Mouse (Mus musculus) hindbrain, postnatal 0 days (tissue): ENCODE measurements around the gene Rell1. TPM values are rescaled to one million over a fixed set of nuclear protein-coding genes. Genes with fewer than 3 reads are reported as not detected.

Source experiments
- ATAC-seq: fragments of 200-750 bp; cut with Nextera tagmentation; 2 replicates; pipeline ENCODE4 v1.8.0; 2017; ENCODE audit warnings: mild to moderate bottlenecking, moderate TSS enrichment, moderate library complexity
- DNase-seq: peaks from one replicate; pipeline ENCODE4 v3.0.0-alpha.2; 2015; ENCODE audit warnings: low spot score
- H3K27ac ChIP-seq: fragments of 300-500 bp; sonication (generic); 2 replicates; pipeline ENCODE4 v1.5.1; 2014; ENCODE audit warnings: mild to moderate bottlenecking
- H3K27me3 ChIP-seq: fragments of 300-500 bp; sonication (generic); 2 replicates; pipeline ENCODE4 v1.6.1; 2014; ENCODE audit warnings: low read length, mixed read lengths; ENCODE audit not compliant: insufficient read depth
- H3K36me3 ChIP-seq: fragments of 300-500 bp; sonication (generic); 2 replicates; pipeline ENCODE4 v1.6.1; 2014; ENCODE audit warnings: low read length, mixed read lengths; ENCODE audit not compliant: insufficient read depth
- H3K4me1 ChIP-seq: fragments of 300-500 bp; sonication (generic); 2 replicates; pipeline ENCODE4 v1.6.1; 2014; ENCODE audit warnings: antibody characterized with exemption, low read length, mixed read lengths; ENCODE audit not compliant: insufficient read depth
- H3K4me2 ChIP-seq: fragments of 300-500 bp; sonication (generic); 2 replicates; pipeline ENCODE4 v1.6.1; 2014; ENCODE audit warnings: low read depth, mild to moderate bottlenecking, low read length, moderate library complexity, mixed read lengths
- H3K4me3 ChIP-seq: fragments of 300-500 bp; sonication (generic); 2 replicates; pipeline ENCODE4 v1.5.1; 2014; ENCODE audit warnings: low read length
- H3K9ac ChIP-seq: fragments of 300-500 bp; sonication (generic); replicated peaks from 2 replicates; pipeline ENCODE4 v1.6.1; 2014; ENCODE audit warnings: mild to moderate bottlenecking, low read length, moderate library complexity, mixed read lengths
- H3K9me3 ChIP-seq: fragments of 300-500 bp; sonication (generic); 2 replicates; pipeline ENCODE4 v1.6.1; 2016; ENCODE audit warnings: low read length, mixed read lengths
- CTCF ChIP-seq: IDR thresholded peaks from 2 replicates; pipeline ENCODE4 v1.5.1; 2016; ENCODE audit warnings: antibody characterized with exemption, control low read depth, low read depth
- WGBS: fragments of 180-500 bp; shearing (Covaris S2); extraction: QIAGEN DNeasy Blood & Tissue Kit; methylation state at CpG from one replicate; pipeline ENCODE4 v1.1.7; 2014; 5-methylcytosine and 5-hydroxymethylcytosine counted together
- polyA plus RNA-seq: library from polyadenylated mRNA; unstranded; fragments of >200 nt; fragmentation: Nextera tagmentation; extraction: Ambion mirVana; gene quantifications from 2 replicates; pipeline ENCODE4 v1.2.1, GENCODE M21; 2015
- total RNA-seq: library from RNA; depleted of rRNA; stranded (reverse); fragments of >200 nt; gene quantifications from 2 replicates; pipeline ENCODE4 v1.2.3, GENCODE M21; 2014

The Rell1 gene
- total and polyA plus RNA-seq, 2 experiments from 2014 or later: 2.5 to 7.6 TPM

DNA sequence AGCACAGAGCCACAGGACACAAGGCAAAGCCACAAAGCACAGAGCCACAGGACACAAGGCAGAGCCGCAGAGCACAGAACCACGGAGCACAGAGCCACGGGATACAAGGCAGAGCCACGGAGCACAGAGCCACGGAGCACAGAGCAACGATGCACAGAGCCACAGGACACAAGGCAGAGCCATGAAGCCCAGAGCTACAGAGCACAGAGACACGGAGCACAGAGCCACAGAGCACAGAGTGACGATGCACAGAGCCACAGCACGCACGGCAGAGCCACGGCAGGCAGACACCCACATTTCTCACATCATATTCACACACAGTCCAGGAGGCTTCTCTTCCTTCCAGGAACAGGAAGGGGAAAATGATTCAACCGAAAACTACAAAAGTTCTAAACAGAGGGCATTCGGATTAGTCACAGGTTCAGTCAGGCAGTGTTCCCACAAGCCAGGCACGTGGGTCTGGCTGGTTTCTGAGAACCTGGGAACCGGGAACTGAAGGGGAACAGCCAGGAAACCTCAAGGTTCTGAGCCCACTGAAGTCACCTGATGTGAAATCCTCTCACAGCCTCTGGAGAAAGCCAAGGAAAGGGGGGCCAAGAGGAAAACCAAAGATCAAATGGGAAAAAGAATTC, 15.2 kb downstream of the Rell1 start:
- Histone ChIP-seq H3K36me3 (no peaks in the 10 kb centered on the region), H3K9ac (no peak overlapping the region), H3K27me3 (no peaks in the 10 kb centered on the region), H3K4me1 (no peaks in the 10 kb centered on the region), H3K9me3 (no peaks in the 10 kb centered on the region), H3K27ac (no peak overlapping the region), H3K4me3 (no peak overlapping the region), H3K4me2 (no peak overlapping the region)
- DNase-seq (no peak), ATAC-seq (no peak)
- WGBS: 91% methylated on average over 15 of the region's 15 CpGs
- TF ChIP-seq CTCF: no peak

DNA sequence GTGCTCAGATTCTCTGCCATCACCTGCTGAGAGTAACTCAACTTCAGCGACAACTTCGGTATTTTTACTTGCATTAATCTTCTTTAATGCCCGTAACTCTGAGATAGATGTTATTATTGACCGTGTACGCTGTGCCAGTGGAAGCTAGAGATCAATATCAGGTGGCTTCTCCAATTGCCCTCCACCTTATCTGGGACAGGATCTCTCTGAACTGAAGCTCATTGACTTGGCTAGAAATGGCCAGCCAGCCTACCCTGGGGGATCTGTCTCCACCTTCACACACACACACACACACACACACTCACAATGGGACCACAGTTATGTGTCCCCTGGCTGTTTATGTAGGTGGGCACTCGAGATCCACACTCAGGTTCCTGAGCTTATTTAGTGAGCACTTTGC, 16.7 kb downstream of the Rell1 start:
- 84% methylated on average over 6 of the region's 6 CpGs for WGBS
- TF ChIP-seq CTCF: no peak
- no peaks in the 10 kb centered on the region for H3K9me3 ChIP-seq

DNA sequence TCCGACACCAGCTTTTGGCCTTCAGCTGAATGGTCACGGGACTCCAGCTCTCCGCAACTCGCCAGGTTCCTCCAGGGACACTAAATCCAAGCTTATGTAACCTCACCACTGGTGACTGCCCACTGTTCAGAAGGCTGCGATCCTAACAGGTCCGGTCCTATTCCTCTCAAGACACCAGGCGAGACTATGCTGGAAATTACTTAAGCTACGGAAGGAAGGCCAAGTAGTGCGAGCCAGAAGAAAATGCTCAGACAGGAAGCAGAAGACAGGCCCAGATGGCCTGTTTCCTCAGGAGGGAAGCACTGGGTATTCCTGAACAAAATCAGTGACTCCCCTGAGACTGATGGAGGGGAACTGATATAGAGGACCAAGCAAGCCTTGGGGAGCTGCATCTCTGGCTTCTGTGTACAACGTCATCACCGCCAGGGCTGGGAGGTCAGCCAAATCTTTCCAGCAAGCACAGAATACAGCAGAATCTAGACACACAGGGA, 17.2 kb downstream of the Rell1 start:
- H3K27me3 ChIP-seq: no peaks in the 10 kb centered on the region
- H3K4me3 ChIP-seq: no peak overlapping the region
- H3K36me3 ChIP-seq: no peaks in the 10 kb centered on the region
- TF ChIP-seq CTCF: no peak
- H3K9ac ChIP-seq: no peak overlapping the region
- H3K4me2 ChIP-seq: no peak overlapping the region
- H3K9me3 ChIP-seq: no peaks in the 10 kb centered on the region
- DNase-seq (peak; percentile 20), ATAC-seq (no peak)
- no peaks in the 10 kb centered on the region for H3K4me1 ChIP-seq
- H3K27ac ChIP-seq: no peak overlapping the region
- WGBS: 77% methylated on average over 11 of the region's 11 CpGs

More for the DNA sequence above, 16.7 kb downstream of the Rell1 start:
- ATAC-seq (no peak), DNase-seq (no peak)
- no peaks in the 10 kb centered on the region for H3K4me1 ChIP-seq
- no peaks in the 10 kb centered on the region for H3K36me3 ChIP-seq
- H3K27ac ChIP-seq: no peak overlapping the region
- H3K4me3 ChIP-seq: no peak overlapping the region
- no peak overlapping the region for H3K9ac ChIP-seq
- no peak overlapping the region for H3K4me2 ChIP-seq
- no peaks in the 10 kb centered on the region for H3K27me3 ChIP-seq

GRCm38 (mm10) chr5:63949195-63949594, 19.5 kb downstream of the Rell1 start:
- no peaks in the 10 kb centered on the region for H3K36me3 ChIP-seq
- no peak for TF ChIP-seq CTCF
- no peak overlapping the region for H3K27ac ChIP-seq
- no peaks in the 10 kb centered on the region for H3K9me3 ChIP-seq
- no peak for ATAC-seq
- no peak overlapping the region for H3K4me3 ChIP-seq
- WGBS: 35% methylated on average over 3 of the region's 3 CpGs
- no peaks in the 10 kb centered on the region for H3K27me3 ChIP-seq
- H3K4me2 ChIP-seq: no peak overlapping the region
- H3K9ac ChIP-seq: no peak overlapping the region
- no peaks in the 10 kb centered on the region for H3K4me1 ChIP-seq
- no peak for DNase-seq

GRCm38 (mm10) chr5:63947526-63947925, 21.2 kb downstream of the Rell1 start:
- no peak overlapping the region for H3K4me3 ChIP-seq
- H3K4me2 ChIP-seq: no peak overlapping the region
- H3K27ac ChIP-seq: no peak overlapping the region
- no peak for ATAC-seq
- TF ChIP-seq CTCF: no peak
- no peaks in the 10 kb centered on the region for H3K4me1 ChIP-seq
- no peak overlapping the region for H3K9ac ChIP-seq
- H3K9me3 ChIP-seq: no peaks in the 10 kb centered on the region
- no peaks in the 10 kb centered on the region for H3K27me3 ChIP-seq
- DNase-seq: no peak
- H3K36me3 ChIP-seq: no peaks in the 10 kb centered on the region
- whole genome bisulfite sequencing: 49% methylated on average over 8 of the region's 8 CpGs

GRCm38 (mm10) chr5:63943291-63943690, 25.4 kb downstream of the Rell1 start:
- Histone ChIP-seq H3K36me3 (no peaks in the 10 kb centered on the region), H3K4me1 (no peaks in the 10 kb centered on the region), H3K27ac (no peak overlapping the region), H3K4me3 (no peak overlapping the region), H3K27me3 (no peaks in the 10 kb centered on the region), H3K9ac (no peak overlapping the region), H3K9me3 (no peaks in the 10 kb centered on the region), H3K4me2 (no peak overlapping the region)
- ATAC-seq (no peak), DNase-seq (no peak)
- no peak for TF ChIP-seq CTCF
- WGBS: 93% methylated on average over 9 of the region's 9 CpGs

DNA sequence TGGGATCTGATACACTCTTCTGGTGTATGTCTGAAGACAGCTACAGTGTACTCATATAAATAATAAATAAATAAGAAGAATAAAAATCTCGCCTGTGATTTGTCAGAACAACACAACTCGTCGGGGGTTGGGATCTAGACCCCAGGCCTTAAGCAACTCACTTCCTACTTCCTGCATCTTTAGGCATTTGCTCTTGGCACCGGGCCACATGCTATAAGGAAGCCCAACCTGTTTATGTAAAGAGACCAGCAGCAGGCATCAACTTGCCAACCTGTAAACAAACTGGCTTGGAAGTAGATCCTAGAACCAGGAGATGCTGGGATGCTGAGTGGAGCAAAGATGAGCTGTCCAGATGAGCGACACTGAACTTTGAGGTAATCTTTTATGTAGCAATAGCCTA, 26.8 kb downstream of the Rell1 start:
- Histone ChIP-seq H3K9me3 (no peaks in the 10 kb centered on the region), H3K4me3 (no peak overlapping the region), H3K36me3 (no peaks in the 10 kb centered on the region), H3K4me1 (no peaks in the 10 kb centered on the region), H3K9ac (no peak overlapping the region), H3K27me3 (no peaks in the 10 kb centered on the region), H3K4me2 (no peak overlapping the region), H3K27ac (no peak overlapping the region)
- DNase-seq (no peak), ATAC-seq (no peak)
- 75% methylated on average over 5 of the region's 5 CpGs for WGBS
- TF ChIP-seq CTCF: no peak
